Mouse (Mus musculus) forebrain, embryonic 12.5 days (tissue): ENCODE results near the gene Rgsl1. TPM values are rescaled to one million over a fixed set of nuclear protein-coding genes. Genes with fewer than 3 reads are reported as not detected.

Source experiments
- ATAC-seq: fragments of 200-750 bp; cut with Nextera tagmentation; 2 replicates; pipeline ENCODE4 v1.8.0; 2017; ENCODE audit warnings: moderate TSS enrichment; ENCODE audit not compliant: low FRiP score
- H3K27ac ChIP-seq: fragments of 300-500 bp; sonication (generic); 2 replicates; pipeline ENCODE4 v1.5.1; 2016; ENCODE audit warnings: mild to moderate bottlenecking
- H3K27me3 ChIP-seq: fragments of 300-500 bp; sonication (generic); 2 replicates; pipeline ENCODE4 v1.6.1; 2016; ENCODE audit warnings: mild to moderate bottlenecking
- H3K36me3 ChIP-seq: fragments of 300-500 bp; sonication (generic); replicated peaks from 2 replicates; pipeline ENCODE4 v1.6.1; 2016; ENCODE audit warnings: mild to moderate bottlenecking
- H3K4me1 ChIP-seq: fragments of 300-500 bp; sonication (generic); 2 replicates; pipeline ENCODE4 v1.6.1; 2016
- H3K4me2 ChIP-seq: fragments of 300-500 bp; sonication (generic); 2 replicates; pipeline ENCODE4 v1.6.1; 2016; ENCODE audit warnings: mild to moderate bottlenecking, moderate library complexity
- H3K4me3 ChIP-seq: fragments of 300-500 bp; sonication (generic); replicated peaks from 2 replicates; pipeline ENCODE4 v1.5.1; 2016; ENCODE audit warnings: mild to moderate bottlenecking
- H3K9ac ChIP-seq: fragments of 300-500 bp; sonication (generic); 2 replicates; pipeline ENCODE4 v1.6.1; 2016; ENCODE audit warnings: mild to moderate bottlenecking
- H3K9me3 ChIP-seq: fragments of 300-500 bp; sonication (generic); 2 replicates; pipeline ENCODE4 v1.6.1; 2016
- WGBS: fragments of 180-500 bp; shearing (Covaris S2); methylation state at CpG from one replicate; pipeline ENCODE4 v1.1.7; 2016; 5-methylcytosine and 5-hydroxymethylcytosine counted together
- polyA plus RNA-seq: library from polyadenylated mRNA; unstranded; fragments of >200 nt; fragmentation: Nextera tagmentation; extraction: Ambion mirVana; gene quantifications from 2 replicates; pipeline ENCODE4 v1.2.1, GENCODE M21; 2016

The Rgsl1 gene
- polyA plus RNA-seq, 1 experiment from 2014 or later: 0.19 TPM

GRCm38 (mm10) chr1:153820216-153820615 lies 23.7 kb downstream of the Rgsl1 start:
- Histone ChIP-seq H3K27me3 (0 out of 2 replicates have a peak, but pooled peaks cover 2% of the 10 kb centered on the region), H3K9ac (no peak overlapping the region), H3K4me3 (no peak overlapping the region), H3K9me3 (no peaks in the 10 kb centered on the region), H3K27ac (no peak overlapping the region), H3K4me1 (no peaks in the 10 kb centered on the region), H3K4me2 (no peak overlapping the region), H3K36me3 (no peaks in the 10 kb centered on the region)
- 81% methylated on average over 3 of the region's 3 CpGs for WGBS
- ATAC-seq: no peak

GRCm38 (mm10) chr1:153814278-153814677 lies 29.7 kb downstream of the Rgsl1 start:
- Histone ChIP-seq H3K36me3 (no peaks in the 10 kb centered on the region), H3K4me2 (no peak overlapping the region), H3K27ac (no peak overlapping the region), H3K27me3 (0 out of 2 replicates have a peak, but pooled peaks cover 2% of the 10 kb centered on the region), H3K9me3 (no peaks in the 10 kb centered on the region), H3K4me3 (no peak overlapping the region), H3K4me1 (no peaks in the 10 kb centered on the region), H3K9ac (no peak overlapping the region)
- no peak for ATAC-seq
- WGBS: 64% methylated on average over 2 of the region's 2 CpGs

GRCm38 (mm10) chr1:153807390-153807993 lies 36.5 kb downstream of the Rgsl1 start:
- no peaks in the 10 kb centered on the region for H3K27me3 ChIP-seq
- H3K4me2 ChIP-seq: no peak overlapping the region
- ATAC-seq: no peak
- no peaks in the 10 kb centered on the region for H3K9me3 ChIP-seq
- no peaks in the 10 kb centered on the region for H3K36me3 ChIP-seq
- H3K9ac ChIP-seq: no peak overlapping the region
- H3K4me3 ChIP-seq: no peak overlapping the region
- H3K4me1 ChIP-seq: peaks cover 6% of the 10 kb centered on the region; the same call in 1 of the 2 replicates
- 58% methylated on average over 13 of the region's 13 CpGs for WGBS
- no peak overlapping the region for H3K27ac ChIP-seq

- Histone ChIP-seq H3K27ac (no peak overlapping the region), H3K9me3 (no peaks in the 10 kb centered on the region), H3K36me3 (no peaks in the 10 kb centered on the region), H3K4me2 (no peak overlapping the region), H3K9ac (no peak overlapping the region), H3K27me3 (no peaks in the 10 kb centered on the region), H3K4me1 (peaks cover 6% of the 10 kb centered on the region; the same call in 1 of the 2 replicates), H3K4me3 (no peak overlapping the region)
- 50% methylated on average over 8 of the region's 8 CpGs for WGBS
- no peak for ATAC-seq
Measured at GRCm38 (mm10) chr1:153803530-153803929, 40.4 kb downstream of the Rgsl1 start.

GRCm38 (mm10) chr1:153802691-153803090 lies 41.3 kb downstream of the Rgsl1 start:
- H3K9me3 ChIP-seq: no peaks in the 10 kb centered on the region
- WGBS: 77% methylated on average over 7 of the region's 7 CpGs
- no peak overlapping the region for H3K4me3 ChIP-seq
- no peak overlapping the region for H3K27ac ChIP-seq
- H3K9ac ChIP-seq: no peak overlapping the region
- no peaks in the 10 kb centered on the region for H3K36me3 ChIP-seq
- H3K4me2 ChIP-seq: no peak overlapping the region
- H3K27me3 ChIP-seq: no peaks in the 10 kb centered on the region
- no peak for ATAC-seq
- H3K4me1 ChIP-seq: peaks cover 6% of the 10 kb centered on the region; the same call in 1 of the 2 replicates

GRCm38 (mm10) chr1:153794241-153794640 lies 49.7 kb downstream of the Rgsl1 start:
- WGBS: 88% methylated on average over 3 of the region's 3 CpGs
- ATAC-seq: no peak
- no peaks in the 10 kb centered on the region for H3K36me3 ChIP-seq

GRCm38 (mm10) chr1:153790708-153791107 lies 53.2 kb downstream of the Rgsl1 start:
- Histone ChIP-seq H3K27ac (no peak overlapping the region), H3K4me1 (no peaks in the 10 kb centered on the region), H3K36me3 (no peaks in the 10 kb centered on the region), H3K27me3 (no peaks in the 10 kb centered on the region), H3K4me3 (no peak overlapping the region), H3K9ac (no peak overlapping the region), H3K9me3 (no peaks in the 10 kb centered on the region), H3K4me2 (no peak overlapping the region)
- ATAC-seq: no peak
- WGBS: 63% methylated on average over 2 of the region's 2 CpGs

More at GRCm38 (mm10) chr1:153794241-153794640, 49.7 kb downstream of the Rgsl1 start:
- Histone ChIP-seq H3K4me2 (no peak overlapping the region), H3K27ac (no peak overlapping the region), H3K9ac (no peak overlapping the region), H3K4me1 (no peaks in the 10 kb centered on the region), H3K9me3 (no peaks in the 10 kb centered on the region), H3K27me3 (no peaks in the 10 kb centered on the region), H3K4me3 (no peak overlapping the region)

- Histone ChIP-seq H3K36me3 (no peaks in the 10 kb centered on the region), H3K4me2 (no peak overlapping the region), H3K4me1 (no peaks in the 10 kb centered on the region), H3K9me3 (no peaks in the 10 kb centered on the region), H3K9ac (no peak overlapping the region), H3K4me3 (no peak overlapping the region), H3K27me3 (no peaks in the 10 kb centered on the region), H3K27ac (no peak overlapping the region)
- no peak for ATAC-seq
- WGBS: 81% methylated on average over 4 of the region's 4 CpGs
Measured at GRCm38 (mm10) chr1:153785608-153786007, 58.3 kb downstream of the Rgsl1 start.

GRCm38 (mm10) chr1:153783339-153783738 lies 60.6 kb downstream of the Rgsl1 start:
- H3K36me3 ChIP-seq: no peaks in the 10 kb centered on the region
- no peak overlapping the region for H3K27ac ChIP-seq
- no peaks in the 10 kb centered on the region for H3K27me3 ChIP-seq
- H3K4me2 ChIP-seq: no peak overlapping the region
- ATAC-seq: no peak
- no peaks in the 10 kb centered on the region for H3K4me1 ChIP-seq
- no peak overlapping the region for H3K9ac ChIP-seq
- WGBS: 62% methylated on average over 1 of the region's 1 CpGs
- H3K4me3 ChIP-seq: no peak overlapping the region
- H3K9me3 ChIP-seq: no peaks in the 10 kb centered on the region

GRCm38 (mm10) chr1:153778205-153778604 lies 65.7 kb downstream of the Rgsl1 start:
- H3K27me3 ChIP-seq: no peaks in the 10 kb centered on the region
- no peak overlapping the region for H3K4me2 ChIP-seq
- no peak overlapping the region for H3K9ac ChIP-seq
- no peak for ATAC-seq
- WGBS: 91% methylated on average over 10 of the region's 10 CpGs
- H3K27ac ChIP-seq: no peak overlapping the region
- no peaks in the 10 kb centered on the region for H3K36me3 ChIP-seq
- H3K4me1 ChIP-seq: no peaks in the 10 kb centered on the region
- H3K4me3 ChIP-seq: no peak overlapping the region
- H3K9me3 ChIP-seq: no peaks in the 10 kb centered on the region

- ATAC-seq: no peak
- Histone ChIP-seq H3K4me2 (no peak overlapping the region), H3K4me3 (no peak overlapping the region), H3K4me1 (no peaks in the 10 kb centered on the region), H3K27ac (no peak overlapping the region), H3K9me3 (no peaks in the 10 kb centered on the region), H3K36me3 (no peaks in the 10 kb centered on the region), H3K9ac (no peak overlapping the region), H3K27me3 (no peaks in the 10 kb centered on the region)
- WGBS: 95% methylated on average over 7 of the region's 7 CpGs
Measured at GRCm38 (mm10) chr1:153776257-153776656, 67.7 kb downstream of the Rgsl1 start.

GRCm38 (mm10) chr1:153775174-153775573 lies 68.8 kb downstream of the Rgsl1 start:
- Histone ChIP-seq H3K27ac (no peak overlapping the region), H3K4me2 (no peak overlapping the region), H3K9me3 (no peaks in the 10 kb centered on the region), H3K4me1 (no peaks in the 10 kb centered on the region), H3K36me3 (no peaks in the 10 kb centered on the region), H3K9ac (no peak overlapping the region), H3K4me3 (no peak overlapping the region), H3K27me3 (no peaks in the 10 kb centered on the region)
- no peak for ATAC-seq
- 91% methylated on average over 6 of the region's 6 CpGs for WGBS

GRCm38 (mm10) chr1:153770776-153771167 lies 73.2 kb downstream of the Rgsl1 start:
- Histone ChIP-seq H3K4me2 (no peak overlapping the region), H3K9ac (no peak overlapping the region), H3K9me3 (no peaks in the 10 kb centered on the region), H3K4me1 (no peaks in the 10 kb centered on the region), H3K36me3 (no peaks in the 10 kb centered on the region), H3K27me3 (no peaks in the 10 kb centered on the region), H3K4me3 (no peak overlapping the region), H3K27ac (no peak overlapping the region)
- WGBS: 87% methylated on average over 1 of the region's 1 CpGs
- no peak for ATAC-seq
